Mouse (Mus musculus) midbrain, embryonic 16.5 days (tissue): ENCODE results near the gene Agtpbp1. TPM values are rescaled to one million over a fixed set of nuclear protein-coding genes. Genes with fewer than 3 reads are reported as not detected.

Source experiments
- ATAC-seq: fragments of 200-750 bp; cut with Nextera tagmentation; 2 replicates; pipeline ENCODE4 v1.8.0; 2017; ENCODE audit warnings: moderate TSS enrichment
- H3K27ac ChIP-seq: fragments of 300-500 bp; sonication (generic); 2 replicates; pipeline ENCODE4 v1.5.1; 2014; ENCODE audit warnings: mild to moderate bottlenecking, low read length, mixed read lengths
- H3K27me3 ChIP-seq: fragments of 300-500 bp; sonication (generic); 2 replicates; pipeline ENCODE4 v1.6.1; 2014; ENCODE audit warnings: low read depth, low read length, mixed read lengths; ENCODE audit not compliant: control insufficient read depth, insufficient read depth
- H3K36me3 ChIP-seq: fragments of 300-500 bp; sonication (generic); 2 replicates; pipeline ENCODE4 v1.6.1; 2014; ENCODE audit warnings: mild to moderate bottlenecking, low read length, moderate library complexity, mixed read lengths; ENCODE audit not compliant: control insufficient read depth, insufficient read depth
- H3K4me1 ChIP-seq: fragments of 300-500 bp; sonication (generic); 2 replicates; pipeline ENCODE4 v1.6.1; 2014; ENCODE audit warnings: mild to moderate bottlenecking, low read length, mixed read lengths; ENCODE audit not compliant: control insufficient read depth, insufficient read depth
- H3K4me2 ChIP-seq: fragments of 300-500 bp; sonication (generic); 2 replicates; pipeline ENCODE4 v1.6.1; 2014; ENCODE audit warnings: mild to moderate bottlenecking, low read length, mixed read lengths
- H3K4me3 ChIP-seq: fragments of 300-500 bp; sonication (generic); 2 replicates; pipeline ENCODE4 v1.5.1; 2014; ENCODE audit warnings: low read depth, mild to moderate bottlenecking, low read length, moderate library complexity, mixed read lengths
- H3K9ac ChIP-seq: fragments of 300-500 bp; sonication (generic); 2 replicates; pipeline ENCODE4 v1.6.1; 2014; ENCODE audit warnings: low read depth, low read length, mixed read lengths
- H3K9me3 ChIP-seq: fragments of 300-500 bp; sonication (generic); replicated peaks from 2 replicates; pipeline ENCODE4 v1.6.1; 2014; ENCODE audit warnings: mild to moderate bottlenecking, low read length, mixed read lengths; ENCODE audit not compliant: control insufficient read depth, poor library complexity, severe bottlenecking
- WGBS: fragments of 180-500 bp; shearing (Covaris S2); extraction: QIAGEN DNeasy Blood & Tissue Kit; methylation state at CpG from one replicate; pipeline ENCODE4 v1.1.7; 2014; 5-methylcytosine and 5-hydroxymethylcytosine counted together
- polyA plus RNA-seq: library from polyadenylated mRNA; unstranded; fragments of >200 nt; fragmentation: Nextera tagmentation; extraction: Ambion mirVana; gene quantifications from 2 replicates; pipeline ENCODE4 v1.2.1, GENCODE M21; 2015

The Agtpbp1 gene
- polyA plus RNA-seq, 1 experiment from 2014 or later: 76.0 TPM

DNA sequence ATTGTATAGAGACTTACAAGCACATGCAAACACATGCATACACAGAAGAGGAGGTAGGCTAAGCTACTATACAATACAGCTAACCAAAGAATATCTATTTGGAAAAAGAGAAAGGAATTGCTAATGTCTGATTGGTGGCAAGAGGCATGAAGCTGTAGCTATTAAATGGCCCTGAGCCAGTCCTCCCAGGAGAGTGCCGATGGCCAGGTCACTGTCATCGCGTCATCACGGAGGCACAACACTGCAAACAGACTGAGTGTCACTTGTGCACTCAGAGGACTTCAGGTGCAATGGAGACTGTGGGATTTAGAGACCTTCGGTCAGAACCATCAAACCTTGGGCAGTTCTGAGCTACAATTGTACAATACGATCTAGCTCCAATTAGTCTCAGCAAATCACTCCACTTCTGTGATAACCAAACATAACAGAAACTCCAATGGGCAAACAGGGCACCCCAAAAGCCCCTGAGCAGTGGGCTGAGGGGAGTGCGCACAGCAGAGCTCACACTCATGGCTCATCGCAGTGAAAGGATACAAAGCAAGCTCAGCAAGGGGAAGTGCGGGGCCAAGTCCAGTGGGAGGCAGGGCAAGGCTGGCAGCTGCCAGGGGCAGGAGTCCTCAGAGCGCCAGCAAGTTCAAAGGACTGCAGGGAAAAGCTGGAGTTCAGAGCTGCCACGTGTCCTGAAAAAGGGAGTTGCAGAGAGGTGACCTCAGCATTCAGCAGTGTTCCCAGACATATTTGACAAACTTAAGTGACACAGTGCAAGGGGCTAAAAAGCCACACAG, 130.8 kb downstream of the Agtpbp1 start:
- no peak for ATAC-seq
- H3K9me3 ChIP-seq: no peaks in the 10 kb centered on the region
- H3K4me2 ChIP-seq: no peak overlapping the region
- H3K36me3 ChIP-seq: peaks cover 7% of the 10 kb centered on the region; the same call in 1 of the 2 replicates
- no peak overlapping the region for H3K9ac ChIP-seq
- H3K4me3 ChIP-seq: no peak overlapping the region
- WGBS: 83% methylated on average over 11 of the region's 11 CpGs
- H3K4me1 ChIP-seq: 0 out of 2 replicates have a peak, but pooled peaks cover 2% of the 10 kb centered on the region
- no peaks in the 10 kb centered on the region for H3K27me3 ChIP-seq
- no peak overlapping the region for H3K27ac ChIP-seq

GRCm38 (mm10) chr13:59453582-59453981, 131.4 kb downstream of the Agtpbp1 start:
- H3K9me3 ChIP-seq: no peaks in the 10 kb centered on the region
- ATAC-seq: no peak
- 68% methylated on average over 6 of the region's 6 CpGs for WGBS
- H3K4me3 ChIP-seq: no peak overlapping the region
- H3K9ac ChIP-seq: no peak overlapping the region
- no peak overlapping the region for H3K4me2 ChIP-seq
- H3K27me3 ChIP-seq: no peaks in the 10 kb centered on the region
- peaks cover 7% of the 10 kb centered on the region; the same call in 1 of the 2 replicates for H3K36me3 ChIP-seq
- 0 out of 2 replicates have a peak, but pooled peaks cover 2% of the 10 kb centered on the region for H3K4me1 ChIP-seq
- no peak overlapping the region for H3K27ac ChIP-seq

DNA sequence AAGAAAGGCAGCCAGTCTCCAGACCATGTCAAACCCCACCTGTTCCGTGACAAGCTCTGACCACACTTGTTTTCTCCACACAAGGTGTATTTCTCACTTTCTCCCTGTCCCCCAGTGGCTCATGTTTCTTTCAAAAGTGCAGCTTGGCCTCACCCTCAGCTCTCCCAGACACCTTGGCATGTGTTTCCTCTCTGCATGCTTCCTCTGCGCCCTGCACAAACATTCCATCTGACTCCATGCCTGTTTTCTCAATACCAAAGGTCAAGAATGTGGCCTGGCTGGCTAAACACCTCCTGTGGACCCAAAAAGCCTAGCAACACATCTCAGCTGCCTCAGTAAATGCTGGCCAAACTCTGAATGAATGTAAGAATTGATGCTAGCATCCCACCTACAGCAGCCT, 132.0 kb downstream of the Agtpbp1 start:
- no peak for ATAC-seq
- no peak overlapping the region for H3K4me2 ChIP-seq
- H3K4me1 ChIP-seq: 0 out of 2 replicates have a peak, but pooled peaks cover 2% of the 10 kb centered on the region
- H3K9ac ChIP-seq: no peak overlapping the region
- H3K27me3 ChIP-seq: no peaks in the 10 kb centered on the region
- H3K36me3 ChIP-seq: peaks cover 7% of the 10 kb centered on the region; the same call in 1 of the 2 replicates
- H3K4me3 ChIP-seq: no peak overlapping the region
- 74% methylated on average over 2 of the region's 2 CpGs for whole genome bisulfite sequencing
- H3K27ac ChIP-seq: no peak overlapping the region
- H3K9me3 ChIP-seq: no peaks in the 10 kb centered on the region

DNA sequence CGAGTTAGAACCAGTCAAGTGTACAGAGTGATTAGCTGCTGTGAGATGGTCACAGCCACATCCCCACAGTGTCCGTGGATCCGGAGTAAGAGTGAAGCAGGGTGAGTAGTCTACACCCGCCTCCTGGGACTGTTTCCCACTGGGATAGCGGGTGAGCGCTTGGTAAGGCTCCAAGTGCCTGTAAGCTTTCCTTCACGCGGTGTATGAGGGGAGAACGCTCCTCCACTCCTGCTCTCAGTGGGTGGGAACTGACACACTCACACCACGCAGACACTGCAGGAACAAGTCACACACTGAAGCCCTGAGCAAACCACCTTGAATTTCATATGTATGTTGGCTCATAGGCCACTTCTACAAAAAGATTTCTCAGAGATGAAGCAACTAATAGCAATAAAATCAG, 134.2 kb downstream of the Agtpbp1 start:
- no peaks in the 10 kb centered on the region for H3K27me3 ChIP-seq
- H3K27ac ChIP-seq: no peak overlapping the region
- no peak overlapping the region for H3K9ac ChIP-seq
- 0 out of 2 replicates have a peak, but pooled peaks cover 2% of the 10 kb centered on the region for H3K4me1 ChIP-seq
- no peak for ATAC-seq
- H3K36me3 ChIP-seq: peaks cover 8% of the 10 kb centered on the region
- H3K4me3 ChIP-seq: no peak overlapping the region
- no peaks in the 10 kb centered on the region for H3K9me3 ChIP-seq
- no peak overlapping the region for H3K4me2 ChIP-seq
- WGBS: 79% methylated on average over 10 of the region's 10 CpGs

DNA sequence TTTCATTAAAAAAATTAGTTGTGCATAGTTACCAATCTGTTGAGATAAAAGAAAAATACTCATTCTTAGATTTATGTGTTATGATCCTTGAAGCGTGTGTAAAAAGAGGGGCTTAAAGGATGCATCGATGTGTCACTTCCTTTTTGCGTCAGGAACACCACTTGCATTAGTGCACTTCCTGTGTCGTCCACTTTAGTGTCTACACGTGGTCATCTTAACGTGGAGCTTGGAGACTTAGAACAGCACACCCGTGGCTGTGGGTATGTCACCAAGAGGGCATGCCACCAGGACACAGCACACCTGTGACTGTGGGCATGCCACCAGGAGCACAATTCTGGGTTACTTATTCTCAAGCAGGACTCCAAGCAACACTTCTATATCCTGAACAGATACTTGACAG, 137.9 kb downstream of the Agtpbp1 start:
- no peaks in the 10 kb centered on the region for H3K27me3 ChIP-seq
- peaks cover 8% of the 10 kb centered on the region for H3K36me3 ChIP-seq
- no peak overlapping the region for H3K4me2 ChIP-seq
- no peaks in the 10 kb centered on the region for H3K4me1 ChIP-seq
- no peak overlapping the region for H3K27ac ChIP-seq
- H3K9ac ChIP-seq: no peak overlapping the region
- no peak overlapping the region for H3K4me3 ChIP-seq
- H3K9me3 ChIP-seq: no peaks in the 10 kb centered on the region
- no peak for ATAC-seq
- 85% methylated on average over 7 of the region's 7 CpGs for WGBS

- Histone ChIP-seq H3K4me1 (no peaks in the 10 kb centered on the region), H3K36me3 (peaks cover 3% of the 10 kb centered on the region; the same call in 1 of the 2 replicates), H3K27ac (no peak overlapping the region), H3K27me3 (no peaks in the 10 kb centered on the region), H3K4me3 (no peak overlapping the region), H3K9ac (no peak overlapping the region), H3K9me3 (no peaks in the 10 kb centered on the region), H3K4me2 (no peak overlapping the region)
- ATAC-seq: no peak
- WGBS: 93% methylated on average over 5 of the region's 5 CpGs
Measured at GRCm38 (mm10) chr13:59445179-59445578, 139.8 kb downstream of the Agtpbp1 start.

DNA sequence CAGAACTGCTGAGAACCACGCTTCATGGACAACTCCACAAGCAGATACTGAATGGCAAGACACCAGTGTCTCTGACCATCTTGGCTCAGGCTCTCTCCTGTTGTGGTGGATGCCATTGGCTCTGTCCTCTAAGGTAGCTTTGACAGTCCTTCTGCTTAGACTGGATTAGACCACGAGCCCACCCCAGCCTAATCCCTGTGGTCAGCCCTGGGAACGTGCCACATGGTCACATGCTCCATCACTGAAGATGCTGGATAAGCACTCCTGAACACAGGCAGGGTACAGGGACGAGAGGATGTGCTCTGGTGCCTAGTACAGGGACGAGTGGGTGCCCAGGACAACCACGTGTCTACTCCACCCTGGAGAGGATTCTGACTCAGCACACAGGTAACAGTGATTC, 140.7 kb downstream of the Agtpbp1 start:
- Histone ChIP-seq H3K4me1 (no peaks in the 10 kb centered on the region), H3K9ac (no peak overlapping the region), H3K4me3 (no peak overlapping the region), H3K27me3 (no peaks in the 10 kb centered on the region), H3K36me3 (peaks cover 3% of the 10 kb centered on the region; the same call in 1 of the 2 replicates), H3K4me2 (no peak overlapping the region), H3K9me3 (no peaks in the 10 kb centered on the region), H3K27ac (no peak overlapping the region)
- no peak for ATAC-seq
- 77% methylated on average over 6 of the region's 6 CpGs for WGBS

GRCm38 (mm10) chr13:59439683-59440082, 145.3 kb downstream of the Agtpbp1 start:
- Histone ChIP-seq H3K4me1 (no peaks in the 10 kb centered on the region), H3K4me2 (no peak overlapping the region), H3K27me3 (no peaks in the 10 kb centered on the region), H3K4me3 (no peak overlapping the region), H3K27ac (no peak overlapping the region), H3K9ac (no peak overlapping the region), H3K36me3 (no peaks in the 10 kb centered on the region), H3K9me3 (no peaks in the 10 kb centered on the region)
- 90% methylated on average over 1 of the region's 1 CpGs for WGBS
- no peak for ATAC-seq

- 83% methylated on average over 1 of the region's 1 CpGs for WGBS
- Histone ChIP-seq H3K4me3 (no peak overlapping the region), H3K9me3 (no peaks in the 10 kb centered on the region), H3K9ac (no peak overlapping the region), H3K4me1 (no peaks in the 10 kb centered on the region), H3K4me2 (no peak overlapping the region), H3K27me3 (no peaks in the 10 kb centered on the region), H3K27ac (no peak overlapping the region), H3K36me3 (no peaks in the 10 kb centered on the region)
- no peak for ATAC-seq
Measured at GRCm38 (mm10) chr13:59434554-59434953, 150.5 kb downstream of the Agtpbp1 start.
